Mouse (Mus musculus) small intestine, adult 2 months (tissue): ENCODE results near the gene Thap7. TPM values are rescaled to one million over a fixed set of nuclear protein-coding genes. Genes with fewer than 3 reads are reported as not detected.
A peak's percentile ranks its signal among the peaks of the same experiment; 100 is the strongest.
"Not testable (repeated sequence)": the region's sequence is repeated elsewhere in the genome, so short reads cannot be mapped to it uniquely, and the experiment has no call there.

Source experiments
- H3K27ac ChIP-seq: fragments of 200-500 bp; 2 replicates; pipeline ENCODE4 v1.5.1; 2012; ENCODE audit warnings: low read depth, low read length, control low read depth, inconsistent platforms; ENCODE audit not compliant: insufficient read depth
- H3K27me3 ChIP-seq: fragments of 200-500 bp; 2 replicates; pipeline ENCODE4 v1.6.1; 2012; ENCODE audit warnings: mild to moderate bottlenecking, moderate library complexity, low read length, inconsistent platforms; ENCODE audit not compliant: control insufficient read depth, insufficient read depth
- H3K36me3 ChIP-seq: fragments of 200-500 bp; 2 replicates; pipeline ENCODE4 v1.6.1; 2012; ENCODE audit warnings: mild to moderate bottlenecking, low read length, control low read depth, inconsistent platforms; ENCODE audit not compliant: control insufficient read depth, insufficient read depth
- H3K4me1 ChIP-seq: fragments of 200-500 bp; 2 replicates; pipeline ENCODE4 v1.6.1; 2012; ENCODE audit warnings: low read length, inconsistent platforms, mixed read lengths; ENCODE audit not compliant: control insufficient read depth, insufficient read depth, insufficient read length
- H3K4me3 ChIP-seq: fragments of 200-500 bp; 2 replicates; pipeline ENCODE4 v1.5.1; 2012; ENCODE audit warnings: low read depth, mild to moderate bottlenecking, control low read depth, inconsistent platforms, low read length, moderate library complexity
- CTCF ChIP-seq: fragments of 200-500 bp; IDR thresholded peaks from 2 replicates; pipeline ENCODE4 v1.5.1; 2012; ENCODE audit warnings: low read depth, mild to moderate bottlenecking, control low read depth, inconsistent platforms, low read length, moderate library complexity, mixed read lengths; ENCODE audit not compliant: insufficient replicate concordance, insufficient read length; ENCODE audit errors: extremely low read depth
- POLR2A ChIP-seq: fragments of 200-500 bp; IDR thresholded peaks from 2 replicates; pipeline ENCODE4 v1.6.1; 2012; ENCODE audit warnings: low read depth, mild to moderate bottlenecking, control low read depth, inconsistent platforms, low read length, moderate library complexity
- WGBS: fragments of 180-500 bp; shearing (Covaris S2); methylation state at CpG from one replicate; pipeline ENCODE4 v1.1.7; 2018; 5-methylcytosine and 5-hydroxymethylcytosine counted together
- polyA plus RNA-seq: library from polyadenylated mRNA; depleted of rRNA; stranded (reverse); fragments of >200 nt; gene quantifications from 2 replicates; pipeline ENCODE4 v1.2.3, GENCODE M21; 2012

Thap7 gene
- polyA plus RNA-seq, 1 experiment, result 88.8 TPM

GRCm38 (mm10) chr16:17561751-17562208 is 30.8 kb upstream of the Thap7 start, which contains the start of gene P2rx6:
Gene P2rx6, plus strand, starts transcription at chr16:17561885.
- Histone ChIP-seq H3K36me3 (no peaks in the 10 kb centered on the region), H3K27ac (peak within 1 kb of the TSS; percentile 64), H3K4me1 (peaks cover 9% of the 10 kb centered on the region; the same call in 1 of the 2 replicates), H3K27me3 (no peaks in the 10 kb centered on the region), H3K4me3 (peak within 1 kb of the TSS; percentile 45)
- WGBS, result 15% methylated on average over 10 of the region's 10 CpGs
- no peak for TF ChIP-seq CTCF
- TF ChIP-seq POLR2A, result no peak

- peak within 1 kb of the TSS; percentile 64 for H3K27ac ChIP-seq
- peaks cover 9% of the 10 kb centered on the region; the same call in 1 of the 2 replicates for H3K4me1 ChIP-seq
- H3K36me3 ChIP-seq, result no peaks in the 10 kb centered on the region
- WGBS, result 3% methylated on average over 22 of the region's 22 CpGs
- TF ChIP-seq CTCF (no peak), POLR2A (no peak; the same call in 1 of the 2 replicates)
- peak within 1 kb of the TSS; percentile 45 for H3K4me3 ChIP-seq
- no peaks in the 10 kb centered on the region for H3K27me3 ChIP-seq
Observed at GRCm38 (mm10) chr16:17561128-17561750, 30.3 kb upstream of the Thap7 start, which contains the start of gene Lrrc74b. Gene Lrrc74b, minus strand, starts transcription at chr16:17561247.

- Histone ChIP-seq H3K36me3 (no peaks in the 10 kb centered on the region), H3K27me3 (no peaks in the 10 kb centered on the region), H3K4me3 (no peak overlapping the region), H3K27ac (no peak overlapping the region), H3K4me1 (peaks cover 9% of the 10 kb centered on the region; the same call in 1 of the 2 replicates)
- 79% methylated on average over 9 of the region's 9 CpGs for WGBS
- TF ChIP-seq CTCF, result no peak
- no peak for TF ChIP-seq POLR2A
Observed at GRCm38 (mm10) chr16:17559396-17560027, 28.6 kb upstream of the Thap7 start.

- Histone ChIP-seq H3K4me3 (peak overlapping the region; percentile 18), H3K27me3 (no peaks in the 10 kb centered on the region), H3K36me3 (no peaks in the 10 kb centered on the region), H3K27ac (no peak overlapping the region), H3K4me1 (peaks cover 12% of the 10 kb centered on the region)
- TF ChIP-seq CTCF (no peak), POLR2A (no peak)
- WGBS, result 10% methylated on average over 5 of the region's 5 CpGs
Observed at GRCm38 (mm10) chr16:17558811-17559210, 27.9 kb upstream of the Thap7 start.

GRCm38 (mm10) chr16:17557947-17558480 is 27.1 kb upstream of the Thap7 start:
- H3K4me3 ChIP-seq, result no peak overlapping the region
- no peak overlapping the region for H3K27ac ChIP-seq
- WGBS, result 4% methylated on average over 5 of the region's 5 CpGs
- peaks cover 12% of the 10 kb centered on the region for H3K4me1 ChIP-seq
- H3K27me3 ChIP-seq, result no peaks in the 10 kb centered on the region
- H3K36me3 ChIP-seq, result no peaks in the 10 kb centered on the region
- no peak for TF ChIP-seq POLR2A
- TF ChIP-seq CTCF, result peak; percentile 97; the same call in 1 of the 2 replicates

GRCm38 (mm10) chr16:17556907-17557306 is 26.0 kb upstream of the Thap7 start:
- 54% methylated on average over 4 of the region's 4 CpGs for WGBS
- Histone ChIP-seq H3K27ac (no peak overlapping the region), H3K27me3 (no peaks in the 10 kb centered on the region), H3K4me1 (peaks cover 12% of the 10 kb centered on the region), H3K4me3 (no peak overlapping the region), H3K36me3 (no peaks in the 10 kb centered on the region)
- no peak for TF ChIP-seq POLR2A
- no peak for TF ChIP-seq CTCF

GRCm38 (mm10) chr16:17556180-17556579 is 25.2 kb upstream of the Thap7 start:
- no peak overlapping the region for H3K4me3 ChIP-seq
- H3K27ac ChIP-seq, result no peak overlapping the region
- H3K4me1 ChIP-seq, result peaks cover 12% of the 10 kb centered on the region
- TF ChIP-seq POLR2A (no peak), CTCF (no peak)
- H3K27me3 ChIP-seq, result no peaks in the 10 kb centered on the region
- 85% methylated on average over 4 of the region's 4 CpGs for WGBS
- H3K36me3 ChIP-seq, result no peaks in the 10 kb centered on the region

- H3K4me1 ChIP-seq, H3K27ac ChIP-seq, H3K27me3 ChIP-seq, H3K36me3 ChIP-seq, H3K4me3 ChIP-seq: not testable (repeated sequence)
- WGBS, result 37% methylated on average over 4 of the region's 4 CpGs
Observed at GRCm38 (mm10) chr16:17554702-17555101, 23.8 kb upstream of the Thap7 start.
